Mouse (Mus musculus) Patski (cell line): Measurements from ENCODE around the gene Gemin6. TPM values are rescaled to one million over a fixed set of nuclear protein-coding genes. Genes with fewer than 3 reads are reported as not detected.
A peak's percentile ranks its signal among the peaks of the same experiment; 100 is the strongest.
"Not testable (repeated sequence)": the region's sequence is repeated elsewhere in the genome, so short reads cannot be mapped to it uniquely, and the experiment has no call there.

Experiments
- ATAC-seq: fragments of 100-300 bp; one replicate; pipeline ENCODE4 v1.8.0; 2021
- CTCF ChIA-PET: fragments of 350-600 bp; sonication (Branson Sonifier 250); formaldehyde crosslinking; loops from one replicate; lab custom pipeline; 2022; ENCODE audit warnings: inconsistent platforms; lab: Charles Lee
- POLR2A ChIA-PET: fragments of 350-600 bp; sonication (Branson Sonifier 250); formaldehyde crosslinking; loops from one replicate; lab custom pipeline; 2022; ENCODE audit warnings: antibody characterized with exemption, inconsistent platforms; lab: Charles Lee
- DNase-seq: peaks from one replicate; pipeline ENCODE4 v3.0.0-alpha.2; 2011; ENCODE audit warnings: low read depth, low spot score
- H3K27me3 ChIP-seq: fragments of 371-371 bp; one replicate; pipeline ENCODE4 v1.5.1; 2021
- CTCF ChIP-seq: fragments of 100-300 bp; IDR thresholded peaks from one replicate; pipeline ENCODE4 v1.5.1; 2021
- in situ Hi-C: fragments of 300-500 bp; cut with MboI; formaldehyde crosslinking; loops from 3 replicates; pipeline ENCODE4 v1.11.1; 2018; ENCODE audit warnings: low pct_unique_long_range_greater_than_20kb, mixed read lengths
- polyA plus RNA-seq: library from polyadenylated mRNA; unstranded; gene quantifications from one replicate; pipeline ENCODE4 v1.2.3, GENCODE M21; 2021

Gene Gemin6
- polyA plus RNA-seq: 16.4 TPM

GRCm38 (mm10) chr17:80224326-80225116, at the start of gene Gemin6:
TSS of gene Gemin6 (plus strand) at chr17:80224441.
- no peak for TF ChIP-seq CTCF
- DNase-seq (no peak), ATAC-seq (peak; percentile 97)
- H3K27me3 ChIP-seq: no peaks in the 10 kb centered on the region
- ChIA-PET CTCF (interaction anchor here (1.0 to 2.1 kb wide), 2 partner anchors 10 to 28 kb away, joined by 3 to 4 read pairs; no protein-coding TSS in a partner anchor), POLR2A (interaction anchor here (0.7 to 1.7 kb wide), 2 partner anchors 12 to 18 kb away, joined by 3 to 4 read pairs; no protein-coding TSS in a partner anchor)
- in situ Hi-C loops: no loop called here

- in situ Hi-C loops: loop anchor here (25.0 kb wide), 1 partner anchor 513 kb away; no protein-coding TSS in a partner anchor
- ATAC-seq: no peak
- ChIA-PET POLR2A (no interaction called here), CTCF (interaction anchor here (1.0 to 1.7 kb wide), 3 partner anchors 22 to 129 kb away, joined by 3 to 5 read pairs (median 3); no protein-coding TSS in a partner anchor)
- H3K27me3 ChIP-seq: no peaks in the 10 kb centered on the region
- TF ChIP-seq CTCF: no peak
- no peak for DNase-seq
Measured at GRCm38 (mm10) chr17:80174699-80175385, 49.4 kb upstream of the Gemin6 start.

- no peak for DNase-seq
- H3K27me3 ChIP-seq: no peaks in the 10 kb centered on the region
- ChIA-PET CTCF (no interaction called here), POLR2A (no interaction called here)
- no peak for TF ChIP-seq CTCF
- no peak for ATAC-seq
- in situ Hi-C loops: loop anchor here (25.0 kb wide), 1 partner anchor 513 kb away; no protein-coding TSS in a partner anchor
Measured at GRCm38 (mm10) chr17:80175386-80175739, 48.9 kb upstream of the Gemin6 start.

DNA sequence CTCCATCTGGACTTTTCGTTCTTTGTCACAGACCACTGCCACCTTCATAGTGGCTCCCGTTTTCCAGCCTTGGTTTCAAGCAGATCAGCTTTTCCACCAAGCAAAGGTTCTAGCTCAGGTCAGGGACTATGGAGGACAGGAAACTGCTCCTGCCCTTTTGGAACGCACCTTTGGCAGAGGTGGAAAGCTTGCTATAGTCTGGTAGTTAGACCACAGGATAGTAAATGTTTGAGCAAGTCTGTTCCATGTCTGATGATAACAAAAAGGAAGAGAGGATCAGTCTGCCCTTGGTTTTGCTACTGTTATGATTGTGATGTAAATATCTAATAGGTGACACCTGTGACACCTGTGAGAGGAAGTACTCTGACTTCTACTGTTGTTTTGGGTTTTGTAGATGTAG, 48.3 kb upstream of the Gemin6 start:
- POLR2A ChIA-PET: no interaction called here
- CTCF ChIA-PET: interaction anchor here (1.1 kb wide), 1 partner anchor 115 kb away, joined by 3 read pairs; no protein-coding TSS in a partner anchor
- no peak for DNase-seq
- ATAC-seq: no peak
- H3K27me3 ChIP-seq: no peaks in the 10 kb centered on the region
- in situ Hi-C loops: loop anchor here (25.0 kb wide), 1 partner anchor 514 kb away; no protein-coding TSS in a partner anchor
- TF ChIP-seq CTCF: no peak

- CTCF ChIA-PET: interaction anchor here (2.4 kb wide), 1 partner anchor 130 kb away, joined by 29 read pairs; no protein-coding TSS in a partner anchor
- POLR2A ChIA-PET, H3K27me3 ChIP-seq, DNase-seq, ATAC-seq: not testable (repeated sequence)
- in situ Hi-C loops: loop anchor here (25.0 kb wide), 1 partner anchor 517 kb away; no protein-coding TSS in a partner anchor
Measured at GRCm38 (mm10) chr17:80178846-80179245, 45.4 kb upstream of the Gemin6 start.

GRCm38 (mm10) chr17:80179959-80180358, 44.3 kb upstream of the Gemin6 start:
- peak; percentile 96 for TF ChIP-seq CTCF
- H3K27me3 ChIP-seq: no peaks in the 10 kb centered on the region
- in situ Hi-C loops: loop anchor here (5.0 to 25.0 kb wide), 3 partner anchors 133 to 518 kb away; no protein-coding TSS in a partner anchor
- ChIA-PET CTCF (interaction anchor here (0.6 to 2.4 kb wide), 18 partner anchors 10 to 194 kb away, joined by 3 to 29 read pairs (median 4); no protein-coding TSS in a partner anchor), POLR2A (no interaction called here)
- ATAC-seq (no peak), DNase-seq (no peak)

- ATAC-seq: no peak
- ChIA-PET CTCF (interaction anchor here (0.7 to 2.4 kb wide), 9 partner anchors 16 to 194 kb away, joined by 3 to 29 read pairs (median 5); no protein-coding TSS in a partner anchor), POLR2A (no interaction called here)
- no peaks in the 10 kb centered on the region for H3K27me3 ChIP-seq
- no peak for TF ChIP-seq CTCF
- no peak for DNase-seq
- in situ Hi-C loops: loop anchor here (5.0 to 25.0 kb wide), 3 partner anchors 133 to 518 kb away; no protein-coding TSS in a partner anchor
Measured at GRCm38 (mm10) chr17:80180468-80180867, 43.8 kb upstream of the Gemin6 start.

- CTCF ChIA-PET: no interaction called here
- H3K27me3 ChIP-seq: no peaks in the 10 kb centered on the region
- ATAC-seq: no peak
- POLR2A ChIA-PET: no interaction called here
- TF ChIP-seq CTCF: no peak
- in situ Hi-C loops: loop anchor here (5.0 to 25.0 kb wide), 3 partner anchors 136 to 521 kb away; no protein-coding TSS in a partner anchor
- no peak for DNase-seq
Measured at GRCm38 (mm10) chr17:80183615-80184014, 40.6 kb upstream of the Gemin6 start.

DNA sequence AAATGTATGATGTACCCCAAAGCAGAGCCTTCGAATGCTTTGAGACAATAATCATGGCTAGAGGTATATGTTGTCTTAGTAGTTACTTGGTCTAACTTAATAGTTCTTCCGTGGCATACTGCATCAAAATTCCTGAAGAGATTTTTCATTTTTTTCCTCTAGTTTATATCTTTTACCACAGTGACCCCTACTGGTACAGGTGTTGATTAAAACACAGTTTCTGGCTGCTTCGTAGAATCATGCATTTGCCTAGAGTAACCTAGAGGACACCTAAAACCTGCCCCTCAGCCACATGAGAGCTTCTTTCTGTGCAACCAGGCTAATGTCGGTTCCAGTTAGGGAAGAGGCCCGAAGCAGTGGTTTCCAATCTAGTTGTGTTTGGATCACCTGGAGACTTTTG, 31.2 kb upstream of the Gemin6 start:
- DNase-seq: no peak
- no peaks in the 10 kb centered on the region for H3K27me3 ChIP-seq
- CTCF ChIA-PET: no interaction called here
- POLR2A ChIA-PET: no interaction called here
- in situ Hi-C loops: loop anchor here (5.0 to 25.0 kb wide), 2 partner anchors 331 to 531 kb away; no protein-coding TSS in a partner anchor
- no peak for ATAC-seq
- peak; percentile 55 for TF ChIP-seq CTCF

DNA sequence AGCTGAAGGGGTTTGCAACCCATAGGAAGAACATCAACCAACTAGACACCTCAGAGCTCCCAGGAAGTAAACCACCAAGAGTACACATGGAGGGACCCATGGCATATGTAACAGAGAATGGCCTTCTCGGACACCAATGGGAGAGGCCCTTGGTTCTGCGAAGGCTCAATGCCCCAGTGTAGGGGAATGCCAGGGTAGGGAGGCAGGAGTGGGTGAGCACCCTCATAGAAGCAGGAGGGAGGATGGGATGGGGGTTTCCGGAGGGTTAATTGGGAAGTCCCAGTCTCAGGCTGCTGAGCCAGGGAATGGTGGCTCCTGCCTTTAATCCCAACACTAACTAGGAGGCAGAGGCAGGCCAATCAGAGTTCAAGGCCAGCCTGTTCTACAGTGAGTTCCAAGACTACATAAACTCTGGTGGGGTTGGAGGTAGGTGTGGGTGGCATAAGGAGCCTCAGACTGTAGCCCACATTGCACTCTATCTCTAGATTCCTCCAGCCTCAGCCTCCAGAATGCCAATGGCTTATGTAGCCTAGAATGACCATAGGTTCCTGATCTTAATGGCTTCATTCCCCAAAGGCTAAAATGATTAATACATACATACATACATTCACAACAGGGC, 25.0 kb upstream of the Gemin6 start:
- in situ Hi-C loops: loop anchor here (25.0 kb wide), 1 partner anchor 537 kb away; no protein-coding TSS in a partner anchor
- no peaks in the 10 kb centered on the region for H3K27me3 ChIP-seq
- ATAC-seq: no peak
- POLR2A ChIA-PET: no interaction called here
- CTCF ChIA-PET: no interaction called here
- no peak for TF ChIP-seq CTCF
- DNase-seq: no peak
